Mouse (Mus musculus): ENCODE measurements around the gene Ide.
A peak's percentile ranks its signal among the peaks of the same experiment; 100 is the strongest.

- TF ChIP-seq CTCF (IDR thresholded peaks at IDR 0.05; ENCODE audit: low read depth): no peak
- TF ChIP-seq EP300 (IDR thresholded peaks at IDR 0.05; ENCODE audit: low read depth): peak; percentile 91
Measured at GRCm38 (mm10) chr19:37242707-37243106, 94.9 kb downstream of the Ide start.

Data from liver, postnatal 0 days (tissue).